In genomic region chr2:149284199-149284598, GRCm38 (mm10) we compare ENCODE assay signal across 33 mouse cellular contexts.
"Had no signal": no experiment of that assay in that cellular context is flagged by ENCODE, and none has a peak within 500 bp of the region (broad histone marks: within the 10 kb centered on the region; RNA-seq: fewer than 3 reads in every experiment).

No protein-coding gene starts in this region.

- H3K9ac ChIP-seq: heart, embryonic 12.5 days; heart, embryonic 13.5 days; heart, embryonic 15.5 days; hindbrain, embryonic 12.5 days; hindbrain, embryonic 13.5 days; hindbrain, embryonic 14.5 days; hindbrain, embryonic 15.5 days; intestine, embryonic 15.5 days; kidney, embryonic 15.5 days had no signal

- H3K4me3 ChIP-seq: heart, embryonic 10.5 days; heart, embryonic 12.5 days; heart, embryonic 13.5 days; heart, embryonic 15.5 days; hindbrain, embryonic 10.5 days; hindbrain, embryonic 12.5 days; hindbrain, embryonic 13.5 days; hindbrain, embryonic 15.5 days; intestine, embryonic 15.5 days; kidney, embryonic 15.5 days; layer of hippocampus, adult 2 months had no signal

- DNase-seq: heart, postnatal 10 days; heart, postnatal 14 days; heart, postnatal 36 days; heart, postnatal 4 days; kidney, adult 11 months; kidney, adult 18-20 months; kidney, adult 2 months; kidney, adult 8-10 months; kidney, adult 9 months; kidney, postnatal 10 days; kidney, postnatal 14 days; kidney, postnatal 25 days; kidney, postnatal 36 days; kidney, postnatal 4 days; layer of hippocampus, adult 9-11 months; layer of hippocampus, postnatal 36 days had no signal

- ATAC-seq: hindbrain, embryonic 16.5 days; hindbrain, postnatal 0 days; intestine, embryonic 15.5 days; intestine, embryonic 16.5 days; intestine, postnatal 0 days had no signal

- H3K4me1 ChIP-seq: heart, embryonic 10.5 days; heart, embryonic 12.5 days; heart, embryonic 13.5 days; heart, embryonic 15.5 days; hindbrain, embryonic 10.5 days; hindbrain, embryonic 12.5 days; hindbrain, embryonic 13.5 days; hindbrain, embryonic 15.5 days; intestine, embryonic 15.5 days; kidney, embryonic 15.5 days had no signal

- H3K27ac ChIP-seq: heart, embryonic 10.5 days; heart, embryonic 13.5 days; heart, embryonic 15.5 days; hindbrain, embryonic 10.5 days; hindbrain, embryonic 12.5 days; hindbrain, embryonic 13.5 days; hindbrain, embryonic 14.5 days; hindbrain, embryonic 15.5 days; hindbrain, postnatal 0 days; intestine, embryonic 15.5 days; kidney, embryonic 15.5 days; kidney, postnatal 0 days; layer of hippocampus, adult 2 months had no signal

- H3K36me3 ChIP-seq: heart, embryonic 10.5 days; heart, embryonic 12.5 days; heart, embryonic 13.5 days; heart, embryonic 15.5 days; hindbrain, embryonic 10.5 days; hindbrain, embryonic 12.5 days; hindbrain, embryonic 13.5 days; hindbrain, embryonic 15.5 days; intestine, embryonic 15.5 days; kidney, embryonic 15.5 days had no signal

- H3K9me3 ChIP-seq: heart, embryonic 10.5 days; heart, embryonic 12.5 days; hindbrain, embryonic 12.5 days; hindbrain, embryonic 15.5 days; intestine, embryonic 15.5 days; kidney, embryonic 15.5 days had no signal

- H3K27me3 ChIP-seq: heart, embryonic 12.5 days; heart, embryonic 13.5 days; heart, embryonic 15.5 days; hindbrain, embryonic 12.5 days; hindbrain, embryonic 13.5 days; hindbrain, embryonic 15.5 days; intestine, embryonic 15.5 days; kidney, embryonic 15.5 days had no signal
